In genomic region chr11:85989940-85990493, GRCm38 (mm10) we compare ENCODE assay signal across 8 mouse cellular contexts.
DNase-seq lines count a peak whose midpoint lies in the region; ATAC-seq and TF ChIP-seq lines count a peak whose summit lies in the region.

No protein-coding gene starts in this region.

- peak; percentile 5 to 6 for DNase-seq in spleen, adult 18-20 months
- no peak for DNase-seq in spleen, adult 12 weeks (ENCODE audit: low spot score)
- peak; percentile 67 for DNase-seq in embryonic facial prominence, embryonic 14.5 days (ENCODE audit: low spot score)
- peak; percentile 79 for DNase-seq in induced T-regulatory cell, adult 2 months (ENCODE audit: low read depth)
- peak; percentile 19 for DNase-seq in lung, adult 2 months
- DNase-seq in urinary bladder, postnatal 10 days (ENCODE audit: low spot score): no peak
- DNase-seq in layer of hippocampus, adult 18-20 months (ENCODE audit: low spot score in 2 of 2): no peak

- no peak overlapping the region for H3K27ac ChIP-seq in embryonic facial prominence, embryonic 14.5 days (replicated peaks; ENCODE audit: low read depth, low read length)
- H3K27ac ChIP-seq in neural tube, embryonic 15.5 days (replicated peaks): no peak overlapping the region

- 0 out of 2 replicates have a peak, but pooled peaks have one; percentile 22 for TF ChIP-seq CTCF in lung, adult 2 months (IDR thresholded peaks at IDR 0.05; ENCODE audit: insufficient read depth, low read length)

- TF ChIP-seq POLR2A in lung, adult 2 months (IDR thresholded peaks at IDR 0.05; ENCODE audit: borderline replicate concordance, extremely low read depth, low read depth, low read length): no peak

- H3K9ac ChIP-seq in embryonic facial prominence, embryonic 14.5 days (ENCODE audit: low read depth, low read length): peak overlapping the region; percentile 5; the same call in 1 of the 2 replicates
- H3K9ac ChIP-seq in neural tube, embryonic 15.5 days (replicated peaks): no peak overlapping the region

- no peaks in the 10 kb centered on the region for H3K36me3 ChIP-seq in embryonic facial prominence, embryonic 14.5 days (ENCODE audit: control insufficient read depth, insufficient read depth, low read length)
- no peaks in the 10 kb centered on the region for H3K36me3 ChIP-seq in neural tube, embryonic 15.5 days

- H3K9me3 ChIP-seq in embryonic facial prominence, embryonic 14.5 days (ENCODE audit: control insufficient read depth, low read length): no peaks in the 10 kb centered on the region
- H3K9me3 ChIP-seq in neural tube, embryonic 15.5 days (replicated peaks): no peaks in the 10 kb centered on the region

- peak overlapping the region; percentile 48 for H3K4me2 ChIP-seq in embryonic facial prominence, embryonic 14.5 days (ENCODE audit: low read depth, low read length)
- H3K4me2 ChIP-seq in neural tube, embryonic 15.5 days: peak overlapping the region; percentile 52

- 15% methylated on average over 11 of the region's 12 CpGs for WGBS in embryonic facial prominence, embryonic 14.5 days
- WGBS in lung, adult 2 months: 24% methylated on average over 11 of the region's 12 CpGs
- 11% methylated on average over 12 of the region's 12 CpGs for WGBS in neural tube, embryonic 15.5 days

- peak overlapping the region; percentile 19 for H3K4me3 ChIP-seq in embryonic facial prominence, embryonic 14.5 days (ENCODE audit: low read depth, low read length)
- H3K4me3 ChIP-seq in lung, adult 2 months (replicated peaks; ENCODE audit: extremely low read depth, low read depth, low read length): peak overlapping the region; percentile 51
- H3K4me3 ChIP-seq in neural tube, embryonic 15.5 days (replicated peaks): peak overlapping the region; percentile 20

- 0 out of 2 replicates have a peak, but pooled peaks cover 4% of the 10 kb centered on the region for H3K4me1 ChIP-seq in embryonic facial prominence, embryonic 14.5 days (ENCODE audit: control insufficient read depth, insufficient read depth, low read length)
- peaks cover 4% of the 10 kb centered on the region; the same call in 1 of the 2 replicates for H3K4me1 ChIP-seq in lung, adult 2 months (ENCODE audit: control insufficient read depth, insufficient read depth, low read length)
- H3K4me1 ChIP-seq in neural tube, embryonic 15.5 days: peaks cover 12% of the 10 kb centered on the region

- peak; percentile 60 for ATAC-seq in embryonic facial prominence, embryonic 14.5 days (ENCODE audit: low read depth)
- no peak for ATAC-seq in neural tube, embryonic 15.5 days (ENCODE audit: low FRiP score)

- H3K27me3 ChIP-seq in embryonic facial prominence, embryonic 14.5 days (replicated peaks; ENCODE audit: control insufficient read depth, insufficient read depth, low read length): peaks cover 8% of the 10 kb centered on the region; the same call in 1 of the 2 replicates
- H3K27me3 ChIP-seq in neural tube, embryonic 15.5 days (replicated peaks): peaks cover 34% of the 10 kb centered on the region

Comparison
In these comparisons a context has a peak if more than half of its experiments do, and no peak if none do; other contexts are left out.
1. DNase-seq: peak in spleen, adult 18-20 months (2 of 2), embryonic facial prominence, embryonic 14.5 days (single experiment), induced T-regulatory cell, adult 2 months (single experiment) and lung, adult 2 months (single experiment); none in spleen, adult 12 weeks (single experiment), urinary bladder, postnatal 10 days (single experiment) and layer of hippocampus, adult 18-20 months (0 of 2).
2. Peak in every context shown above with its lines, with median percentiles within 50 percentile points of each other: H3K4me3 ChIP-seq.